Mouse (Mus musculus): ENCODE results near the gene Adam22.

Gene Adam22

DNA sequence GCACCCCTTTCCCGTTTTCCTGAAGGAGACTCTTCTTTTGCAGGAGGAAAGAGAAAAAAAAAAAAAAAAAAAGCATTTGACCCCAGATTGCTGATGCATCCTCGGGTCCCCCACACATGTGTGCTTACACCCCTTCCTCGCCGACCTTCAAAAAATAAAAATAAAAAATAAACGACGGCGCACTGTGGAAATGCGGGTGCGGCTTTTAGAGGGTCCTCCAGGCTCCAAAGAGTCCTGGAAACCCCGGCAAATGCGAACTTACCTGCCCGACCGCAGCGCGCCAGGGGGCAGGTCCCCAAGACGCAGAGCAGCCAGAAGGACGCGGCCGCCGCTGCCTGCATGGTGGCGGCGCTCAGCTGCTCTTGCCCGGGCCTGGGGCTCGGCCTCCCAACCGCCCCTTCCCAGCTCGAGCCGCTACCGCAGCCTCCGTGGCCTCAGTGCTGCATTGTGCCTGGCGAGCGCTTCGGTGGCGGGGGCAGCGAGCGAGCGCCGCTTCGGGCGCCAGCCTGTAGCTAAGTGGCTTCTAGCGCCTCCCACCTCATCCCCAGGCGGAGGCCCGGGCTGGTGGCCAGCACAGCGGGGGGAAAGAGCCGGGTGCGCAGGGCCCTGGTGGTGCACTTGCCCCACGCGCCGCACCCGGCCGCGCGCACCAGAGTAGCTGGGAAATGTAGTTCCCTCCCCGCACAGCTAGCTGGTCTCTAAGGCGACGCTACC lies at the start of gene Adam22:
Adam22 (minus strand) TSS at position 547 of the 714 bp plus-strand sequence.
- DNase-seq (ENCODE audit: low spot score): peak; percentile 89

DNA sequence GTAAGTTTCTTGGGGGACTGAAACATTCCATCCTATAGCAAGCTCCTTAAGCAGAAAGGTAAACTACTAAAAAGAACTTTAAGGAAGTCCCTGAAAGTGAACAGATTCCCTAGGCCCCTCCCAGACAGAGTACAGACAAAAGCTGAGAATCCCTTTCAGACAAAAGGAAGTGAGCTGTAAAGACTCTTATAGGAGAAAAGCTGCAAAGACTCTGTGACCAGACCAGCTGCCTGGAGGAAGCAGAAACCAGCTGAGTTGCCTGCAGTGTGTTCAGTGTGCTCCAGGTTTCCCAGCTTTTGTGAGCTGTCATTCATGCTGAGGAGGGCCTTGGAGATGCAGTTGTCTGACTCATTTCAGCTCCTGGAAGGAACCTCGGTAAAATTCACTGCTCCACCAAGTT lies 49.5 kb upstream of the Adam22 start:
- no peak for DNase-seq (ENCODE audit: low spot score)

DNA sequence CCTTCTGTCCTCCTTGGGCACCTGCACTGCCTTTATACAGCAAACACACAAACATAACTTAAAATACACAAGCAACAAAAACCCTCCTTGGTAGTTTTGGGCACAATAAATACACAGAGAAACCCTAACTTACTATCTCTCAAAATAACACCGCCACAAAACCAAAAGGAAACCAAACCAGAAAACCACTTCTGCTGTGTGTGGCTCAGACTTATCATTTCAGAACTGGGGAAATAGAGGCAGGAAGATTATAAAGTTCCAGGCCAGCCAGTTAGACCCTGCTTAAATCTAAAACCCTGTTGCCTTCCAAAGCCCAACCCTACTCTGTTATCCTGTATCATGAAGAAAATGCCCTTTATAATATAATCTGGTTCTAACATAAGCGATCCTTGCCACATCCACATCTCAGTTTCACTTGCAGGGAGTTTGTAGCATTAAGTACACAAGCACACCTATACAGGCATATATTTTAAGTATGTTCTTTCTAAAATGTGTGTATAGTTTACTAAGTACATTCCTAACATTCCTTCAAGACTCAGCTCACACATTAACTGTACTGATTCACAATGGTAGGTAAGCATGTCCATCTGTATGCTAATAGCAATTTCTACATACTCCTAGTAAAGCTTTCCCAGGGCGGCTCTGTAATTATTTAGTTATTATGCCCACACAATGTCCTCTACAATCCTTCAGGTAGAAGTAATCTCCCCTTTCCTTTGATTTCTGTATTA lies 48.9 kb upstream of the Adam22 start:
- DNase-seq (ENCODE audit: low spot score): no peak

DNA sequence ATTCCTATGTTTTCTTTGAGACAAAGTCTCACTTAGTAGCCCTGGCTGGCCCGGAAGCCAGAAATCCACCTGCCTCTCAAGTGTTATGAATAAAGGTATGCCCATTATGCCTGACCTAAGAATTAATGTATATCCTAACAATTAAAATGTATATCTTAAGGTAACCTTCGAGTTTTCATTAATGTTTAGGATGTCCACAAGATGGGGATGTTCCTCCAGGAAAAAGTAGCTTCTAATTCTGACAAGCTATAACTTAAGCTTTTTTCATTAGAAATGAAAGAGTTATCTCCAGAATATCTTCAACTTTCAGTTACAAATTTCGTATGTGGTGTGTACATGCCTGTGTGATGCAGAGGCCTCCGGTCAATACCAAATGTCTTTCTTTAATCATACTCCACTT lies 40.8 kb upstream of the Adam22 start:
- no peak for DNase-seq (ENCODE audit: low spot score)

DNA sequence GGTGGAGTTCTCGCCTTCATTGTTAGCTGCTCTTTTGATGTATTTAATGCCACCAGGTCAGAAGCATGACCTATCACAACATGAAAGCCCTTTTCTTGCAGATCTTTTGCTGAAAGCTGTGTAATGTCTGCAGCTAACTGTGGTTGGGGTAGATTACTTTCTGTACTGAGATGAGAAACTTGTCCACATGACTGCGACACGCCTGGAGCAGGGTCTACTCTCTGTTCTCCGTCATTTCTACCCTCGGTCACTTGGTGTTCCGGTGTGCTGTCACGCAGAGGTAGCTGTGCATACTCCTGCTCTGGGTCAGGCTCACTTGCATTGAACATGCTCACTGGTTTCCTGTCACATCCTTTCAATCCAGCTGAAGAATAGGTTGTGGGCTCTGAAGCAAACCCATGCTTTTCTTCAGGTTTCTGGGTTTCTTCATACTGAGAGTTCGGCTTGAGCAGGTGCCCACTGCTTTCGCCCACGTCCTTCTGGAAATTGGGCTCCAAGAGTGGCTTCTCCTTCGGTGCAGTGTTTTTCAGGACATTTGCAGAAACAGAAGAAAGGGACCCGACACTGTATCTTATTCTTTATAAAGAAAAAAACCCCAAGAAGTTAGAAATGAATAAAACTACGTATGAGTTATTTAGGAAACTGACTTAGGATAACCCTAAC lies 29.8 kb upstream of the Adam22 start:
- DNase-seq (ENCODE audit: low spot score): no peak

DNA sequence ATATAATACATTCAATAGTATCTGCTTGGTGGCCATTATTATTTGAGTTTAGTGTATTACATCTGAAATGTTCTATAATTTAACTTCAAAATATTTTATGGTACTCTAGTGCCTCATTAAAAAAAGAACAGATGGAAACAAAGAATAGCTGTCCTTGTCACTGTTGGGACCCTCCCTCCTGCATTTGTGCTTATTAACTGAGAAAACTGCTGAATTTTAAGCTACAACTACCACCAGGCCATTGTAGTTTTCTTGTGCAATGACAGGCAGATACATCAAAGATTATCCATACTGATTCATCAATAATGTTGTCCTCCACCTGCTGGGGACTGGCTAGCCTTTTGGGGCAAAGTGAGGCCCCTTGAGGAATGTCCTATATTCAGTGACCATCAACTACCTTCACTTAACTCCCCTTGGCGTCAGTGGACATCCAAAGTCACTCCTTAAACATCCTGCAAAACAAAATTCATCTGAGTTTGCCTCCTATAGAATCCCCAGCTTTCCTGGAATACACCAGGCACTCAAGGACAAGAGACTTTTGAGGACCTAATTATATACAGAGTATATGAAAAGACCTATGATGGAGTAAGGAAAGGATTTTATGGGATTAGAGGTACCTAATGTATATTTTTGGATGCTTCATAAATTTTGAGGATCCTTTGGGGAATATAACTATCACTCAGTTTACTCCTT lies 26.1 kb upstream of the Adam22 start:
- no peak for DNase-seq (ENCODE audit: low spot score)

DNA sequence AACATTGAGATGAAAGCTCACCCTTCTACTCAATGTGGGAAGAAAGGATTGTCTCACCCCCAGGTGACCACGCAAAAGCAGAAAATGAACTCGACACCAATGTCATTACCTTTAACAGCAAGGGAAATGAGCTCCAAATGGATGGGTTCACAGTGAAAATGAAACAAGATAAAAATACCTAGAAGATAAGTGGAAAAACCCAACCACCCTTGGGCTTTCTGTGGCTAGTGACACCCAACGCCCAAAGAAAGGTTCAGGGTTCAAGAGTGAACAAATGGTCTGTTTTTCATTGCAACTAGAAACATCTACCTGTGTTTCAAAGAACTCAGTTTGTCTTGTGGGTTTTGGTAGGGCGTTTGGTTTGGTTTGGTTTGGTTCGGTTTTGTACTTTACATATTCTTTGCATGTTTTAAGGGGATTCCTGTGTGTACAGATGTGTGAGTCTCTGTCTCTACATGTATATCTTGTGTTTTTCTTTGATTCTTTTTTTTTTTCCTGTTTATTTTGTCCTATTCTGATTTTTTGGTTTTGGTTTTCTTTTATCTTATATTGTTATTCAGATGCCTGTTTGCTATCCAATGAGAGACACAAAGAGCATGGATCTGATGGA lies 6.4 kb upstream of the Adam22 start:
- DNase-seq (ENCODE audit: low spot score): no peak

DNA sequence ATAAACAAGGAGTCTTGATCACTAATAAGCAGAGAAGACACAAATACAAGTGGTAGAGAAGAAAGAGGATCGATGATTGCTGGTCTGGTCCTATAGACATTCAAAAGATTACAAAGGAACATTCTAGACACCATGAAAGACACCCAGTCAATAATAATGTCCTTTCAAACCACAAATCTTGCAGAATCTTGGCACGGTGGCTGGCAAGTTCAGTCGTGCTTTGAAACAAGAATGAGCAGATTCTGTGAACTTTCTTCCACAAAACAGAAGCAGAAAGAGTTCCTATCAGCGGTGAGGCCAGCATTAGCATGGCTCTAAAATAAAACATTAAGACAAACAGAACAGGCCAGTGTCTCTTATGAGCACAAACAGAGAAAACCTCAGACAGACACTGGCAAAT lies 5.5 kb upstream of the Adam22 start:
- DNase-seq (ENCODE audit: low spot score): no peak

DNA sequence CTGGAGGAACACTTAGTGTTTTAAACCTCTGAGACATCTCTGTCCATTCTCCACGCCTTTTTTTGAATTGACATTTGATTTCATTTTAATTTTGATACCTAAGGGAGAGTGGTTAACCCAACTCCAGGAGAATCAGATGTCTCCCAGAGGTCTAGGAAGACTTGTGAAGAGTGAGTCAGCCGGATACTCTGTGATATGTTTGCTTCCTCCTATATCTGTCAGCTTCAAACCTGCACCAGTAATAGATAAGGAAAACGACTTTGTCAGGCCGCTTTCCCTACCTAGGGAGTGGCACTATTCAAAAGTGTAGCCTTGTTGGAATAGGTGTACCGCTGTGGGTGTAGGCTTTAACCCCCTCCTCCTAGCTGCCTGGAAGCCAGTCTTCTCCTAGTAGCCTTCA lies 821 bp upstream of the Adam22 start:
- no peak for DNase-seq (ENCODE audit: low spot score)

DNA sequence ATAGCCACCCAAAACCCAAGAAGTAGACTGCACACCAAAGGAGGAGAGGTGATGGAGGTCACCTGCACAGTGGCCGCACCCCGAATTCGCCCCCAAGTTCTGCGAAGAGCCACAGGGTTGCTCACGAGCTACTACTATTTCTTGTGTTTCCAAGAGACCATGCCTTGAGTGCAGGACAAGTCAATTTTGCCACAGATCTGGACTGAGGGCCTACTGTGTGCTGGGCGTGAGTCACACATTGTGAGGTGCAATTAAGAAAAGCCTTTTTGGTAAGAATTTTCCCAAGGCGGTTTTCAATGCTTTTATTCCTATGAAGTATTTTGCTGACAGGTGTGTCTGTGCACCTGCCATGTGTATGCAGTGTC lies 350 bp upstream of the Adam22 start:
- no peak for DNase-seq (ENCODE audit: low spot score)

DNA sequence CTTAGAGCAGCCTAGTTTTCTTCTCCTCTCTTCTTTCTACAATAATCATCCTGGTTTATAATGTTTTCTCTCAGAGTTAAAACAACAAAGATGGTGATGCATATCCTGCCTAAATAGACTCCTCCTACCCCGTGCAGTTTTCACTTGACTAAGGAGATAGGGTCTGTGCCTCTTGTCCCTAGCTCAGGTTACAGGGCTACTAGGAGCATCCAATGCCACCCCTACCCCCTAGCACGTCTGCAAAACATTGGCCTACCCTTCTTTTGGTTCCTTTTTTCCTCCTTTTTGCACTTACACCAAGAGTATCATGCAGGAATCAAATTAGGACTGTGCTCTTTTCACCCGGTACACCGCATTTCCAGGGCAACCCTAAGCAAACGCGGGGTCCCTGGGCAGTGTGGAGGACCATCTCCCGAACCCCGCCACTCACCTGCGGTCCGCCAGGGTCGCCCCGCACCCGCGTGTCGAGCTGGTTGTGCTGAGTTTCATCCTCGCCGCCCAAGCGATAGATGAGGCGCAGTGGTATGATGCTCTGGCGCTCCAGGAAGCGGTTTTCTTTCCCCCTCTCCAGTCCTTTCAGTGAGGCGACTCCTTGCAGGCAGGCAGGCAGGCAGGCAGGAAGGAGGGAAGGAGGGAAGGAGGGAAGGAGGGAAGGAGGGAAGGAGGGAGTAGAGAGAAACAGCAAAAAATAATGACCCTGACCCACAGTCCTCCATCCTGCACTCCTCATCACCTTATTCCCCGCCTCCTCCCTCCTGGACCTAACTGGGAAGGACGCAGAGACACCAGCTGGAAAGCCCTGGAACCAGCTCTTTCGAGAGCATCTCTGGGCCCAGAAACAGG lies 968 bp downstream of the Adam22 start:
- no peak for DNase-seq (ENCODE audit: low spot score)

DNA sequence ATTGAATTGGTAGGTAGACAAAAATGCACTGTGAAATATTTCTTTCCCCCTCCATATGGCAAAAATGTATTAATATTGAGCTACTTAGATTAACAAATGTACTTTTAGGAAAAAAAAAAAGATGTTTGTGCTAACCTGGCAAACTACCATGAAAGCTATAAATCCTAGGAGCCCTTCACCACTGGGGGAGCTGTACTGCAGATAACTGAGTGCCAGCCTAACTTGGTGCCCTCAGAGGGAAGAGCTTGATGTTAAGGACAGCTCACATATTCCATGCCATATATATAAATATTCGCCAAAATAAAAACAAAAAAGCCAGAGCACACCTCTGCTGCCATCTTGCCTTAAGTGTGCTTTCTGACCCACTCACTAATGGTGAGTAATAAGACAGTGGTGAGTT lies 5.6 kb downstream of the Adam22 start:
- DNase-seq (ENCODE audit: low spot score): no peak

DNA sequence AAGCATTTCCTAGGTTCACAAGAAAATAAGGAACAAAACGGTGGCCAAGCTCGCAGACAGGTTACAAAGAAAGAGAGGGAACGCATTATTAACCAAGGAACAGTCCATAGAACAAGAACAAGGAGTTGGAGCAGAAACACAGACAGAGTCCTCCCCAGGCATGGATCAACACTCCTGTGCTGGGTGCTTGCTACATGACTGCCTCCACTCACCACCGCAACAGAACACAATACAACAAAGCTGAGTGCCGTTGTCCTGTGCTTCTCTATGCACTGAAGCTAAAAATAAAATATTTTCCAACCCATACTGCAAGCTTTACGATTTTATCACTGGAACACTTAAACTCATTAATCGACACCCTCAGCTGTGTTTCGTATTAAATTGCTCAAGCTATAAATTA lies 10.3 kb downstream of the Adam22 start:
- no peak for DNase-seq (ENCODE audit: low spot score)

DNA sequence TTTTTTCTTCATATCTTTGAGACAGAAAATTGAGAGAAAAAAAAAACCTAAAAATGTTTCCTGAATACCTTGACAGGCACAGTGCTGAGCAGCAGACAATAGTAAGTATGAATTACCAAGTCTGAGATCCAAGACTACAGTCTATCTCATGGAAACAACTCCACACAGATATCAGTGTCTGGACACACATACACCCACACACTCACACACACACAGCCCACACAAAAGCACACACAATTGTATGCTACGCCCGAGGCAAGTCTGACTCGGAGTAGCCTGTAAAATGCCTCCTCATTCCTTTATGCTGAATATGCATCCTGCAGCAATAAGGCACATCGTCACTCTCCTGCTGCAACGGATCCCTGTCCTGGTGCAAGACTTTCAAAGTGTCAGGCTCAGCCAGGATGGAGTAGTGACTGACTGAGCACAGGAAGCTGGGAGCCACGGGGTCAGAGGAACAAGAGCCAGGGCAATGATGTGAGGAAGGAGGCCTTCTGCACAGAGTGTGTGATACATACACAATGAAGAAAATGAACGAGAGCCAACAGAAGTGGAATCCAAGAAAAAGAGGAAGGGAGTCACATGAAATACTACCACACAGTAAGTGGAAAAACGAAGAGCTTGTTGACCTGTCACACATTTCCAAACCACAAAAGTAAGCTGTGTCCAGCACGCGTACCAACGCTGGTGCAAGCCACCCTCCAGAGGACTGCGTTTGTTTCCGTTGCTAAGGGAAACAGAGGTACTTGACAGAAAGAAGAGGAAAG lies 10.9 kb downstream of the Adam22 start:
- DNase-seq (ENCODE audit: low spot score): no peak

DNA sequence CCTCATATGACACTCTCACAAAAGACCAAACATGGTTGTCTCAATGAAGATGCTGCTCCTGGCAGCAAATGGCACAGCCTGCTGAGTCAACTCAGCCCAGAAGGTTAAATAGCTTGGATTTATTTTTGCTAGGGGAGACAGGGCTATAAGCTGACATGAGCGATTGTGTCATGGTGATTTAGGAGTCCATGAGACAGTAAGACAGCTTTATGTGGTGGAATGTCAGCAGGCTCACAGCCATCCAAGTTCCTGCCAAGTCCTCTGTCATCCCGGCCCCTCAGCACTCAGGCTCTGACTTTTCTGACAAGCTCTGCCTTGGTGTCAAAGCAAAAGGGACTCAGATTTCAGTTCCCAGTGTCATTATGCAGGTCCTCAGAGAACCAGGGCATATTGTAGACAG lies 11.6 kb downstream of the Adam22 start:
- no peak for DNase-seq (ENCODE audit: low spot score)

DNA sequence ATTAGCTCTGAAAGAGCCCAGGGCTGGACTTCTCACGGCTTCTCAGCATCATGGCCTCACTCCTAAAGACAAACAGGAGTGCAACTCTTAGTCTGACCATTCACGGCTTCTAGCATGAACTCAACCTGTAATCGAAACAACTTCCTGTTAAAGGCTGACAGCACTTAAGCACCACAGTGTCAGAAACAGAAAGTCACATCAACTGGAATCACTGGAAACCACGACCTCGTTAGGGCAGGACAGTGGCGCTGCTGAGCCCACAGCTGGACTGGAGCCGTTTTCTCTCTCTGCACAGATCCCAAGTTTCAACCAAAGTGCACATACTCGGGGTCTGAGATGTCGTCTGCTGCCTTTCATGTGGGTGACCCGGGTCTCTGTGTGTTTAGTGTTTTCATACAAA lies 18.4 kb downstream of the Adam22 start:
- no peak for DNase-seq (ENCODE audit: low spot score)

DNA sequence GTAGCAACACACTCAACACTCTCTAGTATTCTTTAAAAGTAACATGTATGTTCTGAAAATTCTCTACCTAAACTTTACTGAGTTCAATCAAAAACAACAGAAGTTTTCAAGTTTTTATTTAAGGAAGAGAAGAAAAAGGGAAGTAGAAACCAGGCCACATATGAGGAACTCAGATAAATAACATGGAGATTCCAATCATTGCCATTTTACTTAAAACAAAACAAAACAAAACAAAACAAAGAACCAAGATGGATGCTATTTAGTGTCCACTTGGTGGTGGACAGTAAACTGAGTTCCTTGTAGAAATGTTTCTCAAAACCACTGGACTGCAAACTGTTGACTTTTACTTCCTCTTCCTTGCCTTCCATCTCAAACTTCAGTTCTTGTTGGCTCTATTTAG lies 21.6 kb downstream of the Adam22 start:
- no peak for DNase-seq (ENCODE audit: low spot score)

DNA sequence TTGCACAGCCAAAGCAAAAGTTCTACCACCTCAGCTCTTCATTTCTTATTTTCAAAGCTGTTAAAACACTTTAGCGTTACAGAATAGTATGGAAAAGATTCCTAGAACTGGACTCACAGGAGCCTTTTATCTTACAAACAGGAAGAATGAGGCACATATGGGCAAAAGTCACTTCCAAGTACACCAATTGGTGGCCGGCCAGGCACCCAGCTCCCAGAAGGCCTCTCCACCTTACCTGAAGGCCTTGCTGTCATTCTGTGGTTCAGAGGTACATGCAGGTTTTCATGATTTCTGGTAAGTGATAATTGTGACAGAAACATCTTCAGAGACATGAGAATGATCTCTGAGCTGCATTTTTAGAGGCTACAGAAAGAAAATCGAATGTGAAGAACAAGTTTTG lies 24.7 kb downstream of the Adam22 start:
- DNase-seq (ENCODE audit: low spot score): no peak

DNA sequence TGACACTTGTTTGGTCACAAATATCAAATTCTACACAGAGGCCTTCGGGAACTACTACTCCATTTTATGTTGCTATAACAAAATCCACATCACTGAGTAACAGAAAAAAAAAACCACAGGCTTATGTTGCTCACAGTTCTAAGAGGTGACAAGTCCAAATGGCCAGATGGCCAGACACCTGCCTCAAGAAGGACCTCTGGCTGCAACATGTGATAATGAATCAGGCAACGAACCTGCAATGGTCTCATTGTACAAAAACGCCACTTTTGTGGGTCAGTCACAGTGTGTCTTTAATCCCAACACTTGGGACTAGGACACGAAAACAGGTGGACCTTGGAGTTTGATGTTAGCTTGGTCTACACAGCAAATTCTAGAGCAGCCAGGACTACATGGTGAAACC lies 26.3 kb downstream of the Adam22 start:
- no peak for DNase-seq (ENCODE audit: low spot score)

DNA sequence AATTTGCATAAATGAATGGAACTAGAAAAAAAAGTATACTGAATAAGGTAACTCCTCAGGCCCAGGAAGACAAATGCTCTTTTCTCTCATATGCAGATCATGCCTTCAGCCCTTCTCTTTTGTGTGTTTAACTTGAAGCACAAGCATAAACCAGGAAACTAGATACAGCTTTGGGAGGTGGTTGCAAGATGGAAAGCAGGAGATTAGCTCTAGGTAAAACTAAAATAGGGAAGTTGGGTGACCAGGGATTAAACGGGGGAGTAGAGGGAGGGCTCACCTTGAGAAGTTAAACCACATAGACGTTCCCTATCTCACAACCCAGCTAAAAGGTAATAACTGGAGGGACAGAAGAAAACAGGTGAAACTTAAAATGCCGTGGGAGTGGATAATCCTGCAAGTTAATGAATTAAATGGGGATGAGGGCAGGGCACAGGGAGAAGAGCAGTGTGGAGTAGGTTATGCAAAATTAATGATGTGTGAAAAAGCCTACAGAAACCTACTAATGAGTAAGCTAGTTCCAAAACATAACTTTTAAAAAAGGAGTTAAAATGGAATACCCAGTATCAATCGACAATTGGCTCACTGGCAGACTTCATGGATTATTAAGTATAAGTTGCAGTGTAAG lies 40.2 kb downstream of the Adam22 start:
- no peak for DNase-seq (ENCODE audit: low spot score)

Data from left cerebral cortex, adult 11 months (tissue).